Mouse (Mus musculus) heart, adult 2 months (tissue): ENCODE data around the gene Atp13a3. TPM values are rescaled to one million over a fixed set of nuclear protein-coding genes. Genes with fewer than 3 reads are reported as not detected.

ENCODE experiments used
- DNase-seq, 2 experiments: peaks; one replicate each; pipeline ENCODE4 v3.0.0; 2021
- H3K27ac ChIP-seq: fragments of 200-600 bp; 2 replicates; pipeline ENCODE4 v1.8.1; 2022
- H3K27me3 ChIP-seq: fragments of 200-500 bp; 2 replicates; pipeline ENCODE4 v1.6.1; 2012; ENCODE audit warnings: mild to moderate bottlenecking, low read length, inconsistent platforms, mixed read lengths; ENCODE audit not compliant: control insufficient read depth, insufficient read depth
- H3K36me3 ChIP-seq: fragments of 200-500 bp; 2 replicates; pipeline ENCODE4 v1.6.1; 2012; ENCODE audit warnings: low read length, inconsistent platforms; ENCODE audit not compliant: control insufficient read depth, insufficient read depth
- H3K4me1 ChIP-seq: fragments of 200-500 bp; 2 replicates; pipeline ENCODE4 v1.6.1; 2011; ENCODE audit warnings: low read length; ENCODE audit not compliant: control insufficient read depth, insufficient read depth
- H3K4me3 ChIP-seq: fragments of 200-600 bp; 2 replicates; pipeline ENCODE4 v1.8.1; 2022
- H3K79me2 ChIP-seq: fragments of 200-500 bp; replicated peaks from 2 replicates; pipeline ENCODE4 v1.6.1; 2012; ENCODE audit warnings: mild to moderate bottlenecking, inconsistent platforms, low read length, moderate library complexity, mixed read lengths; ENCODE audit not compliant: control insufficient read depth, insufficient read depth
- H3K9ac ChIP-seq: fragments of 200-500 bp; 2 replicates; pipeline ENCODE4 v1.6.1; 2012; ENCODE audit warnings: low read depth, mild to moderate bottlenecking, control low read depth, inconsistent platforms, low read length, mixed read lengths
- CTCF ChIP-seq: fragments of 200-600 bp; IDR thresholded peaks from 2 replicates; pipeline ENCODE4 v1.8.1; 2022; ENCODE audit warnings: antibody characterized with exemption, mild to moderate bottlenecking, moderate library complexity
- EP300 ChIP-seq: fragments of 200-500 bp; IDR thresholded peaks from 2 replicates; pipeline ENCODE4 v1.6.1; 2011; ENCODE audit warnings: low read depth, low read length, control low read depth; ENCODE audit not compliant: insufficient read depth
- POLR2A ChIP-seq: fragments of 200-500 bp; IDR thresholded peaks from 2 replicates; pipeline ENCODE4 v1.6.1; 2011; ENCODE audit warnings: mild to moderate bottlenecking, low read depth, low read length, control low read depth; ENCODE audit not compliant: insufficient read depth
- WGBS: fragments of 180-500 bp; shearing (Covaris S2); methylation state at CpG from one replicate; pipeline ENCODE4 v1.1.7; 2018; 5-methylcytosine and 5-hydroxymethylcytosine counted together
- intact Hi-C: fragments of 180-260 bp; cut with DNase I; formaldehyde crosslinking; loops from one replicate; pipeline ENCODE4 v1.15.1; 2025
- polyA plus RNA-seq: library from polyadenylated mRNA; depleted of rRNA; stranded (reverse); fragments of >200 nt; gene quantifications from 2 replicates; pipeline ENCODE4 v1.2.3, GENCODE M21; 2012; rRNA removed
- total RNA-seq, 2 experiments: library from RNA; stranded (reverse); gene quantifications; 2 replicates each; pipeline ENCODE4 v1.2.3; 2021

Gene Atp13a3
- total and polyA plus RNA-seq, 3 experiments = 10.6 to 54.7 (median 48.2) TPM

DNA sequence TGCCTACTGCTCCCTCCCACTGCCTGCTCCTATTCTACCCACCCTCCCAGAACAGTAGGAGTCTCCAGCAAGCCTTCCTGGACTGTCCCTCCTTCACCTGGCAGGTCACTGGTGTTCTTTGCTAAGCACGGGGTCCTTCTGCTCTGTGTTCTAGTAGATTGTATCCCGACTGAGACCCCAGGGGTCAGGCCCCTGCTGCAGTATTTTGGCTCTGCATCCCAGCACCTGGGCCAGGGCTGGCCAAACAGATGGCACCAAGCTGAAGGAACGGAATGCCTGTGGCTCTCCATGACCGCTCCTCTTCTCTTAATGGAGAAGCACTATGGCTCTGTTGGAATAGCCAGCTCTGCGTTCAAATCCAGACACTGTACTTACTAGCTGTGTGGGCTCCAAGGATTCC lies 139.2 kb downstream of the Atp13a3 start:
- Histone ChIP-seq H3K79me2 (no peaks in the 10 kb centered on the region), H3K27ac (no peak overlapping the region), H3K4me1 (no peaks in the 10 kb centered on the region), H3K27me3 (no peaks in the 10 kb centered on the region), H3K36me3 (no peaks in the 10 kb centered on the region), H3K4me3 (no peak overlapping the region), H3K9ac (no peak overlapping the region)
- TF ChIP-seq CTCF = no peak
- TF ChIP-seq POLR2A = no peak
- no peak for TF ChIP-seq EP300
- WGBS = 90% methylated on average over 5 of the region's 5 CpGs
- intact Hi-C loops = no loop called here
- DNase-seq = no peak

DNA sequence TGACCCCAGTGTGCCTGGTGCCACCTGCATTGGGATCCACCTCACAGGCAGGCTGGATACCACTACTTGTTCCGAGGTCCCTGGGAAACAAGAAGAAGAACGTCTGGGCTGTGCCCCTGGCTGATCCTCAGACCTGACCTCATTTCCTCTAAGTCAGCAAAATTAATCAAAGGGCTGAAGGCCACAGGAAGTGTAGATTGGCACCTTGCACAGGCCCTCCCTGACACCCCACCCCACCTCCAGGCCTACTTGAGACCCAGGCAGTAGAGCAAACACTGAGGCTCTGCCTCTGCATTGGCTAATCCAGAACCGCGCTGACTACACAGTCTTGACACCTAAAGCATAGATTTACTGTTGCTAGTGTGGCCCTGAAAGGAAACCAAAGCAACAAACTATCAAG lies 140.2 kb downstream of the Atp13a3 start:
- no peak for DNase-seq
- Histone ChIP-seq H3K27ac (no peak overlapping the region), H3K36me3 (no peaks in the 10 kb centered on the region), H3K79me2 (no peaks in the 10 kb centered on the region), H3K4me3 (no peak overlapping the region), H3K9ac (no peak overlapping the region), H3K27me3 (no peaks in the 10 kb centered on the region), H3K4me1 (no peaks in the 10 kb centered on the region)
- intact Hi-C loops = no loop called here
- WGBS = 60% methylated on average over 4 of the region's 4 CpGs
- no peak for TF ChIP-seq CTCF
- TF ChIP-seq EP300 = no peak
- TF ChIP-seq POLR2A = no peak

DNA sequence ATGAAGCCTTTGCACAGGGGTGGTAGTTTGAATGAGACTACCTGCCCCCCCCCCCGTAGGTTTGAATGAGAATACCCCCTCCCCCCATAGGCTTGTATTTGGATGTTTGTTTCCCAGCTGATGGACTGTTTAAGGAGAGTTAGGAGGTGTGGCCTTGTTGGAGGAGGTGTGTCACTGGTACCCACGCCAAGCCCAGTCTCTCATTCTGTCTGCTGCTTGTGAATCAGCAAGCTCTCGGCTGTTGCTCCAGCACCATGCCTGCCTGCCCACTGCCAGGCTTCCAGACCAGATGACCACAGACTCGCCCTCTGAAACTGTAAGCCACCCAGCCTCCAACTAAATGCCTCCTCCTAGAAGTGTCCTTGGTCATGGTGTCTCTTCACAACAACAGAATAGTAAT lies 142.6 kb downstream of the Atp13a3 start:
- intact Hi-C loops = no loop called here
- H3K79me2 ChIP-seq = no peaks in the 10 kb centered on the region
- H3K27me3 ChIP-seq = no peaks in the 10 kb centered on the region
- TF ChIP-seq CTCF (no peak), POLR2A (no peak), EP300 (no peak)
- H3K4me3 ChIP-seq = no peak overlapping the region
- DNase-seq = no peak
- H3K9ac ChIP-seq = no peak overlapping the region
- WGBS = 76% methylated on average over 4 of the region's 4 CpGs
- H3K27ac ChIP-seq = no peak overlapping the region
- no peaks in the 10 kb centered on the region for H3K36me3 ChIP-seq
- H3K4me1 ChIP-seq = no peaks in the 10 kb centered on the region

DNA sequence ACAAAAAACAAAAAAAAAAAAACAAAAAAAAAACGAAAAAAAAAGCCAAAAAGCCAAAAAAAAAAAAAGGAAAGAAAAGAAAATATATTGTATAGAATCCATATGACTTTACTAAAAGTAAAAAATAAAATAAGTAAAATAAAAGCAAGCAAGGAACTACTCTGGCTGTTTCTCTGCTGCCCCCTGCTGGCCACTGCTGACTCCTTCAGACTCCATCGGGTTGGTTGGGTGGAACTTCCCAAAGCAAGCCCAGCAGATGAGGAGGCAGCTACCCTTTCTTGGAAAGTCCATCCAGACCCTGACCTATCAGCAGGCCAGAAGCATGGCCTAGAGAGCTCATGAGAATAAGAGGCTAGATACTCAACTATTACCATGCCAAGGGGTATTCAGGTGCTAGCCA lies 143.1 kb downstream of the Atp13a3 start:
- Histone ChIP-seq H3K4me1 (no peaks in the 10 kb centered on the region), H3K27me3 (no peaks in the 10 kb centered on the region), H3K36me3 (no peaks in the 10 kb centered on the region), H3K27ac (no peak overlapping the region), H3K9ac (no peak overlapping the region), H3K4me3 (no peak overlapping the region), H3K79me2 (no peaks in the 10 kb centered on the region)
- TF ChIP-seq CTCF (peak; percentile 87), POLR2A (no peak), EP300 (0 out of 2 replicates have a peak, but pooled peaks have one; percentile 26)
- WGBS = 0% methylated on average over 2 of the region's 2 CpGs
- intact Hi-C loops = no loop called here
- DNase-seq = peak; percentile 56 to 74

Other genes starting within 250 kb of the Atp13a3 start
- under 1 TPM; 0.10 to 0.11 TPM for gene Cpn2, start 138.5 kb downstream of the Atp13a3 start, total RNA-seq
- gene Cpn2, start 138.5 kb downstream of the Atp13a3 start, polyA plus RNA-seq = 0.64 and 0.88 TPM in 2 replicates
- gene Lrrc15, start 122.7 kb downstream of the Atp13a3 start, total RNA-seq = under 1 TPM; 0.07 to 0.08 TPM
- 0.06 and 0.09 TPM in 2 replicates for gene Lrrc15, start 122.7 kb downstream of the Atp13a3 start, polyA plus RNA-seq
- 1 to 10 TPM in 1 of 2 experiments, under 1 TPM in 1; 0.39 to 2.3 TPM for gene Gp5, start 95.2 kb downstream of the Atp13a3 start, total RNA-seq
- gene Gp5, start 95.2 kb downstream of the Atp13a3 start, polyA plus RNA-seq = 0.61 and 1.5 TPM in 2 replicates
- gene Tmem44, start 144.9 kb upstream of the Atp13a3 start, total RNA-seq = 1 to 10 TPM; 4.4 to 5.8 TPM
- 9.8 and 12.0 TPM in 2 replicates for gene Tmem44, start 144.9 kb upstream of the Atp13a3 start, polyA plus RNA-seq
- 10 to 100 TPM; 19.6 to 21.2 TPM for gene Lsg1, start 181.6 kb upstream of the Atp13a3 start, total RNA-seq
- gene Lsg1, start 181.6 kb upstream of the Atp13a3 start, polyA plus RNA-seq = 5.5 and 7.5 TPM in 2 replicates
- 10 to 100 TPM; 20.7 to 22.6 TPM for gene Fam43a, start 193.7 kb upstream of the Atp13a3 start, total RNA-seq
- gene Fam43a, start 193.7 kb upstream of the Atp13a3 start, polyA plus RNA-seq = 23.9 and 27.1 TPM in 2 replicates